Mouse (Mus musculus): ENCODE data around the gene Phex. TPM values are rescaled to one million over a fixed set of nuclear protein-coding genes. Genes with fewer than 3 reads are reported as not detected.

Gene Phex
- polyA plus RNA-seq, 1 experiment: 0.42 TPM

DNA sequence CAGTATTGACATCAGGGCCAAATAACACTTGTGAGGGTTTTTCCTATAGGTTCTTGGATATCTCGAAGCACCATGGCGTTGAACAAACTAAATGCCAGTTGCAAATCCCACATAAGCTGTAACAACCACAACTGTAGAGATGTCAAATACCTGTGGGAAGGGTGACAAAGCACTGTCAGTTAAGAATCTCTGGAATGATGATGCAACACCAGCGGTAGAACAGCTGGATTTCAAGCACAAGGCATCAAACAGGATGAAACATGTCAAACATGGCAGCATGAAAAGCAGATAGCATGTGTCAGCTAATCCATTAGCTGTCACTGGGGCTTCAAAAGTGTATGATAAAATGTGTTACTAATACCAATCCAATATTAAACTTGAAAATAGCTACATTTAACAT lies 141.8 kb downstream of the Phex start:
- Histone ChIP-seq H3K4me3 (ENCODE audit: insufficient read depth, low read length) (no peak overlapping the region), H3K27ac (ENCODE audit: insufficient read depth, low read length) (no peak overlapping the region), H3K4me1 (ENCODE audit: control insufficient read depth, insufficient read depth, low read length) (no peaks in the 10 kb centered on the region)
- TF ChIP-seq POLR2A (IDR thresholded peaks at IDR 0.05; ENCODE audit: extremely low read depth, insufficient read depth, low read length) (no peak), CTCF (IDR thresholded peaks at IDR 0.05; ENCODE audit: extremely low read depth, insufficient read depth, low read length) (no peak)

DNA sequence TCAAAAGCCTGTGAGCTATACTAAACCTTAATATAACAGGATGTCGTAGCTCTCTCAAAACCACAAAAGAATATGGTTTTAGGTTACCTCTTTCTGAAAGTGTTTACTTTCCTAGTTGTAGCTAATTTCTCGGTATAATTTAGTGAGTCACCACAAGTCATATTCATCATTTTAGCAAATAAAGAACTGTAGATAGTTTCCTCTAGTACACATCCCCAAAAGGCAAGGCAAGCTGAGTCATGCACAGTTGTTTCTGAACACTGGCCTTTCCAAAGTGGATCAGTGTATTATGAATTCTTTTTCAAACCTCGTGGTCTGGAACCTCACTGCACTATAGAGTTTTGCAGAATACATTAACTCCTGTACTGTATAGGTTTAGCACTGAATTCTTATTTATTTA lies 143.5 kb downstream of the Phex start:
- H3K4me3 ChIP-seq (ENCODE audit: insufficient read depth, low read length): no peak overlapping the region
- TF ChIP-seq CTCF (IDR thresholded peaks at IDR 0.05; ENCODE audit: extremely low read depth, insufficient read depth, low read length) (no peak), POLR2A (IDR thresholded peaks at IDR 0.05; ENCODE audit: extremely low read depth, insufficient read depth, low read length) (no peak)

DNA sequence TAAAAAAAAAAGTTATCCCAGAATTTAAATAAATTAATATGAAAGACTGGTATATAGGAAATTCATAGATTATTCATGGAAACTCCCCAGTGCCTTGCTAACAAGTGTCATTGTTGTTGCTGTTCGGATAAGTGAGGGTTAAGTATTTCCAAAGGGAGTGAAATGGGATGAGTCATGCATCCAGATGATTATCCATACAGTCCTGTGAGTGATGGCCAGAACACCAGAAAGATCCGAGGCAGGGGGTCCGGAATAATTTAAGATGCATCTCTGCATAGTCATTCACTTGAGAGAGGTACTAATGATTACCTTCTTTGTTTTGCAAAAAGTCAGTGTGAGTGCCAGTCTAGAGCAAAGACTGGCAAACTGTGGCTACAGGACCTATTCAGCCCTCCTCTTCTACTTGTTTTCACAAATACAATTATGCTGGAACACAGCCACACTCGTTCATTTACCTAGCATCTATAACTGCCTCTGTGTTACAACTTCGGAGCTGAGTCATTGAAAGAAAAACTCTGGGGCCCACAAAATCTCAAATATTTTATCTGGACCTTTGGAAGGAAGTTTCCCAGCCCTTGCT lies 145.3 kb downstream of the Phex start:
- TF ChIP-seq CTCF (IDR thresholded peaks at IDR 0.05; ENCODE audit: extremely low read depth, insufficient read depth, low read length) (no peak), POLR2A (IDR thresholded peaks at IDR 0.05; ENCODE audit: extremely low read depth, insufficient read depth, low read length) (no peak)
- no peak overlapping the region for H3K27ac ChIP-seq (ENCODE audit: insufficient read depth, low read length)
- no peaks in the 10 kb centered on the region for H3K4me1 ChIP-seq (ENCODE audit: control insufficient read depth, insufficient read depth, low read length)
- H3K4me3 ChIP-seq (ENCODE audit: insufficient read depth, low read length): no peak overlapping the region

More for the DNA sequence above, 143.5 kb downstream of the Phex start:
- no peak overlapping the region for H3K27ac ChIP-seq (ENCODE audit: insufficient read depth, low read length)
- H3K4me1 ChIP-seq (ENCODE audit: control insufficient read depth, insufficient read depth, low read length): no peaks in the 10 kb centered on the region

DNA sequence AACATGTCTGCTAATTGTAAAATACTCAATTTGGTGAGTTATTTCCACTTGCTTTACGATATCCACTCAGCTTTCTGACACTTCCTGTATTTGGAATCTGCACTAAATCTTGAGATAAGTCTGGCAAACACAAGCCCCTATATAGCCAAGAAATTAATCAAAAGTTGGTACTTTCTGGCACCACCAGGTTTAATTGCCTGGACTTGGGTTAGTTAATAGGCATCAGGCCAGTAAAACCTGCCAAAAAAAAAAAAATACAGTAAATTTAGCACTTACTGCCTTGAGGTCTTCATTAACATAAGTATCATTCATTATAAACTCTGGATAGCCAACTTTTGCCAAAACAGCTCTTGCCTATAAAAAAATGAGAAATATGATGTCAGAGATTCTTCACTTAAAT lies 147.0 kb downstream of the Phex start:
- Histone ChIP-seq H3K4me1 (ENCODE audit: control insufficient read depth, insufficient read depth, low read length) (no peaks in the 10 kb centered on the region), H3K27ac (ENCODE audit: insufficient read depth, low read length) (no peak overlapping the region), H3K4me3 (ENCODE audit: insufficient read depth, low read length) (no peak overlapping the region)
- TF ChIP-seq POLR2A (IDR thresholded peaks at IDR 0.05; ENCODE audit: extremely low read depth, insufficient read depth, low read length): no peak
- TF ChIP-seq CTCF (IDR thresholded peaks at IDR 0.05; ENCODE audit: extremely low read depth, insufficient read depth, low read length): no peak

DNA sequence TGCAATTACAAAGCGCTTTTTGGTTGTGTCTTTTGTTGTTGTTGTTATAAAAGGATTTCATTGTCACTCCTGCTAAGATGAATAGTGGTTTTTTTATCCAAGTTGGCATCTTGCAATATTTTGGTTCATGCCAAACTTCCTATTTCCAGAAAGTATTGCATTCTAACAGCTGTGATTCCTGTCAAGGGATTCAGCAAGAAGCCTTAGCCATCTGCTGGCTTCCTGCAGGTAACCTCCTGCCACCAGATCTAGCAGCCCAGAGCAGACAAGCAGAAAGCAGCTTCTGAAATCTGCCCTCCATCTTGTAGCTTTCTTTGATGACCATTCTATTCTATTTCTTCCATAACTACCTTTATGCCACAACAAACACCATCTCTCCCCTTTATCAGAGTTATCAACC lies 212.4 kb downstream of the Phex start:
- Histone ChIP-seq H3K4me3 (ENCODE audit: insufficient read depth, low read length) (no peak overlapping the region), H3K27ac (ENCODE audit: insufficient read depth, low read length) (no peak overlapping the region), H3K4me1 (ENCODE audit: control insufficient read depth, insufficient read depth, low read length) (no peaks in the 10 kb centered on the region)
- no peak for TF ChIP-seq CTCF (IDR thresholded peaks at IDR 0.05; ENCODE audit: extremely low read depth, insufficient read depth, low read length)
- TF ChIP-seq POLR2A (IDR thresholded peaks at IDR 0.05; ENCODE audit: extremely low read depth, insufficient read depth, low read length): no peak

DNA sequence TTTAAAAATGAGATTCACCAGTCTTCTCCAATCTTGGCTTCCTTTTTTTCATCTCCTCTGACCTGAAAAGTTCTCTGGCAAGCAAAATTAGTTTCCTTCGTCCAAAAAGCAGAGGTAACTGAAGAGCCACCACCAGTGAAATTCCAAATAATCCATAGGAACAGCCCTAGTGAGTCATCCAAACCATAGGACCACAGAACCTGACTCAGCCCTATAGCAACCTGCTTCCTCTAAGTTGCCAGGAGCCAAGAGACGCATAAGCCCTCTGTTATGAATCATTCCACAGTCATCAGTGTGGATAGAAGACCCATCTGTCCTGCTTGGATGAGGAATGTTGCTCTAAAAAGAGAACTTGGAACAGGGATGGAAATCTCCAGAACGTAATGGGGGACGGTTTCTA lies 230.9 kb downstream of the Phex start:
- Histone ChIP-seq H3K4me3 (ENCODE audit: insufficient read depth, low read length) (no peak overlapping the region), H3K27ac (ENCODE audit: insufficient read depth, low read length) (no peak overlapping the region), H3K4me1 (ENCODE audit: control insufficient read depth, insufficient read depth, low read length) (no peaks in the 10 kb centered on the region)
- TF ChIP-seq POLR2A (IDR thresholded peaks at IDR 0.05; ENCODE audit: extremely low read depth, insufficient read depth, low read length) (no peak), CTCF (IDR thresholded peaks at IDR 0.05; ENCODE audit: extremely low read depth, insufficient read depth, low read length) (no peak)

DNA sequence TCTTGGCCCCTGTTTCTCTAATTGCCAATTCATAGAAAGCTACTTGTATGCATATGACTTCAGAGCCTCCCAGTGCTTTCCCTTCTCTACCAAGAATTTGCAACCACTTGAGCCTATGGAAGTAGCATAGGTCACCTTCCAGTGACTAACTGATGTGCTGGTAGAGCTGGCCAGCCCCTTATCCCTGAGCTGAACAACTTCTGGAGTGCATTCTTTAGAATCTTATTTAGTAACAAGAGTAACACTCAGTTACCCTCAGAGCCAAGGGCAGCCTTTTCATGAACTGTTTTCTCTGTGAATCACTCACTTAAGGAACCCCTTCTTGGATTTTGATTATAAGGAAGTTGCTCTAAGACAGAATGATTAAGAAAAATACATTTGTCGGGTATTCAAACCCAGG lies 234.3 kb downstream of the Phex start:
- H3K27ac ChIP-seq (ENCODE audit: insufficient read depth, low read length): no peak overlapping the region
- TF ChIP-seq POLR2A (IDR thresholded peaks at IDR 0.05; ENCODE audit: extremely low read depth, insufficient read depth, low read length): no peak
- TF ChIP-seq CTCF (IDR thresholded peaks at IDR 0.05; ENCODE audit: extremely low read depth, insufficient read depth, low read length): no peak
- H3K4me3 ChIP-seq (ENCODE audit: insufficient read depth, low read length): no peak overlapping the region
- no peaks in the 10 kb centered on the region for H3K4me1 ChIP-seq (ENCODE audit: control insufficient read depth, insufficient read depth, low read length)

DNA sequence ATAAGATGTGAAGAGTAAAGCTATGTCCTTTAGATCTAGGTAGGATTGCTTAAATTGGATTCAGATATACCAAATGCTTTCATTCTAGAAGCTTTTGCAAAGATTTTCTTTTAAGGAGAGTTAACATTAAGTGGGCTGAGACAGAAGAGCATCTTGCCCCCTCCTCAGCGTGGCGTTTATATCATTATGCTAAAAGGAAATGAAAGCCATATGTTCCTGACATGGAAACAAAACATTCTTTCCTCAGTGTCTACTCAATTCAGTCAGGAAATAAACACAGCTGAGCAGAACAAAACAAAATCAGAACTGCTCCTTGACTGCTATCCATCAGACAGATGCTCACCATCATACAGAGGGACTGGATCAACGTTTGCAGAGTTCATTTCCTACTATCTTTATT lies 251.0 kb downstream of the Phex start:
- TF ChIP-seq POLR2A (IDR thresholded peaks at IDR 0.05; ENCODE audit: extremely low read depth, insufficient read depth, low read length) (no peak), CTCF (IDR thresholded peaks at IDR 0.05; ENCODE audit: extremely low read depth, insufficient read depth, low read length) (no peak)
- Histone ChIP-seq H3K4me1 (ENCODE audit: control insufficient read depth, insufficient read depth, low read length) (no peaks in the 10 kb centered on the region), H3K4me3 (ENCODE audit: insufficient read depth, low read length) (no peak overlapping the region), H3K27ac (ENCODE audit: insufficient read depth, low read length) (no peak overlapping the region)

DNA sequence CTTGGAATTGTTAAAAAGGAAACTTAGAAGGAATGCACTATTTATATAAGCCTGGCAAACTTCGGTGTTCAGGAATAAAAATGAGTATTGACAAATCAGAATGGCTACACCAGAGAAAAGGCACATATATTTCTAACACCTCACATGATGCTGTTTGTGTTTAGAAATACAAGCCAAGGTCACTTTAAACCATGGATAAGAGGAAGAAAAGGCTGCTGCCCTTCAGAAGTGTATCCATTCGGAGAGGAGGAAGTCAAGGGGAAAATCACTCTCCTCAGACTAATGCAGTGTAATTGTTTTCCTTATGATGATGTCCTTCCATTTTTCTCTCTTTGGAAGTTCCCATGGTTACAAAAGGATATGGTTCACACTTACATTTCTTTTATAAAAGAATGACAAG lies 251.7 kb downstream of the Phex start:
- Histone ChIP-seq H3K27ac (ENCODE audit: insufficient read depth, low read length) (no peak overlapping the region), H3K4me3 (ENCODE audit: insufficient read depth, low read length) (no peak overlapping the region), H3K4me1 (ENCODE audit: control insufficient read depth, insufficient read depth, low read length) (no peaks in the 10 kb centered on the region)
- TF ChIP-seq CTCF (IDR thresholded peaks at IDR 0.05; ENCODE audit: extremely low read depth, insufficient read depth, low read length) (no peak), POLR2A (IDR thresholded peaks at IDR 0.05; ENCODE audit: extremely low read depth, insufficient read depth, low read length) (no peak)

DNA sequence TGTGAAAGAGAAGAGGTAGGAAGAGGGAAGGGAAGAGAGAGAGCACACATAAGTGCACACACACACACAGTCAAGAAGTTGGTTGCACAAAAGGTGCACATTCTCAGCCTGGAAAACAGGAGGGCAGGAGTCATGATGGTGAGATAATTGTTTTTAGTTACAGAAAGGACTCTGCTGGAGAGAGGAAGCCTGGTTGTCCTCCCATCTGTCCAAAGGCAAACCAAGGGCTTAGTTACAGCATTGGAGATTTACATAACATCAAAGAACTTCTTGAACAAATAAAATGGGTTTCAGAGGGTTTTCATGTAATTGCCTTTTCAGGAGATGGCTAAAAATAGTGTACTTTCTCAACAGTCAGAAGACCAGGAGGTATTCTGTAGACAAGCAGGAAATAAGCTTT lies 270.4 kb downstream of the Phex start:
- Histone ChIP-seq H3K4me3 (ENCODE audit: insufficient read depth, low read length) (no peak overlapping the region), H3K4me1 (ENCODE audit: control insufficient read depth, insufficient read depth, low read length) (no peaks in the 10 kb centered on the region), H3K27ac (ENCODE audit: insufficient read depth, low read length) (no peak overlapping the region)
- TF ChIP-seq CTCF (IDR thresholded peaks at IDR 0.05; ENCODE audit: extremely low read depth, insufficient read depth, low read length): no peak
- no peak for TF ChIP-seq POLR2A (IDR thresholded peaks at IDR 0.05; ENCODE audit: extremely low read depth, insufficient read depth, low read length)

All from cortical plate, adult 2 months (tissue).